Mouse (Mus musculus): ENCODE results near the gene Rftn1. TPM values are rescaled to one million over a fixed set of nuclear protein-coding genes. Genes with fewer than 3 reads are reported as not detected.

The Rftn1 gene
- total and polyA plus RNA-seq, 3 experiments: 41.5 to 50.5 (median 49.4) TPM

DNA sequence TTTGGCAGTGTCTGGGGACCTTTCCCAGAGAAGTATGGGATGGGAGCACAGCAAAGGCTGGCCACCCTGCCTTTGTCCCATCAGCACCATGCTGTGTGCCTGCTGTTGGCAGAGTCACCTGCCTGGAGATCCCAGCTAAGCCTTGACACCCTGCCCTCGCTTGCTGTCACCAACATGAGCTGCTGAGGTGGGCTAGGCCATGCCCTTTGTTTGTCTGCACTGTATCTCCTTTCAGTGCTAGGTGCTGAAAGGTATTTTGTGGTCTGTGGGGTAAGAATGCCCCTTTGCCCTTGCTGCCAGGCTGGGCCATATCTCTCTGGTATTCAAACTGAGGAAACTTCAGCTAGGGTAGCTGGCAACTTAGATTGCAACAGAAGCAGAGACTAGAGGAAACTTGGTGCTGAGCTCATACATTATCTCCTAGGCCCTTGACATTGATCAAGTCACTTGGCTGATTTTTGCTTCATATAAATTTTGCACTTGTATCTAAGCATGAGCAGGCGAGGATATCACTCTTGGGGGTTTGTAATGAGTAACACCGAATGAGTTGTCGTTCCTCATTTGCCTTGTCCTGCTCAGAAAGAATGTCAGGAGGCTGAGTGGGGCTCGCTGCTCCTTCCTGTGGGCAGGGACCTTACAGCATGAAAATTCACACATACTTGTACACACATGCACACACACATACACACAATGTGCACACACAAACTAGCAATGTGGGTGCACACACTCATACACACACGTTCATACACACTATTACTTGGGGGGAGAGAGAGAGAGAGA lies 207.7 kb downstream of the Rftn1 start:
- intact Hi-C loops (cut with DNase I): no loop called here
- peaks cover 19% of the 10 kb centered on the region for H3K4me1 ChIP-seq (ENCODE audit: control insufficient read depth, insufficient read depth, low read length)
- no peak overlapping the region for H3K9ac ChIP-seq (ENCODE audit: low read depth, low read length)
- no peaks in the 10 kb centered on the region for H3K79me2 ChIP-seq (replicated peaks; ENCODE audit: control insufficient read depth, insufficient read depth, low read length)
- H3K36me3 ChIP-seq (ENCODE audit: control insufficient read depth, insufficient read depth, low read length): peaks cover 2% of the 10 kb centered on the region
- TF ChIP-seq EP300 (IDR thresholded peaks at IDR 0.05; ENCODE audit: insufficient read depth, low read depth, low read length): peak; percentile 76
- TF ChIP-seq POLR2A (IDR thresholded peaks at IDR 0.05; ENCODE audit: insufficient read depth, low read depth, low read length): no peak
- peak in 1 of 2 experiments; percentile 46 for DNase-seq
- 61% methylated on average over 6 of the region's 6 CpGs for WGBS
- no peak overlapping the region for H3K4me3 ChIP-seq
- H3K27ac ChIP-seq: peak overlapping the region; percentile 33; the same call in 1 of the 2 replicates
- H3K27me3 ChIP-seq (ENCODE audit: control insufficient read depth, insufficient read depth, low read length): no peaks in the 10 kb centered on the region

DNA sequence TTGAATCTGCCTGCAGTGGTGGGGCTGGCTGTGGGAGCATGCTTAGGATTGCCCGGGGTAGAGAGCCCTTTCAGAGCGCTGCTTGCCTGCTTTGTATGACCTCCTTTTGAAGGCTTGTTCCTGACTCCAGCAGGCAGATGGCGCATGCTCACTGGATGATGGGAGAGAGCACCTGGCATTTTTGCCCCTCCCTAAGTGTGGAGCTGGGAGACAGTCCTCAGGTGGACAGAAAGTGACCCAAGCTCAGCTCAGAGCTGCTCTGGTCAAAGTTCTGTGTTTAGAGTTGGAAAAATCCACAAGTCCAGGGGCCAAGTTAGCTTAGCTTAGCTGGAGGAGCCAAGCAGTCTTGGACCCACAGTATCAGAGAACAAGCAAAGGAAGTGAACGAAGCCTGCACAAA lies 208.9 kb downstream of the Rftn1 start:
- intact Hi-C loops (cut with DNase I): no loop called here
- H3K36me3 ChIP-seq (ENCODE audit: control insufficient read depth, insufficient read depth, low read length): no peaks in the 10 kb centered on the region; the same call in none of the 2 replicates
- DNase-seq: no peak
- peaks cover 14% of the 10 kb centered on the region for H3K4me1 ChIP-seq (ENCODE audit: control insufficient read depth, insufficient read depth, low read length)
- 88% methylated on average over 4 of the region's 4 CpGs for WGBS
- no peak overlapping the region for H3K27ac ChIP-seq
- TF ChIP-seq EP300 (IDR thresholded peaks at IDR 0.05; ENCODE audit: insufficient read depth, low read depth, low read length): no peak
- TF ChIP-seq POLR2A (IDR thresholded peaks at IDR 0.05; ENCODE audit: insufficient read depth, low read depth, low read length): no peak
- TF ChIP-seq CTCF (IDR thresholded peaks at IDR 0.05): peak; percentile 19
- no peaks in the 10 kb centered on the region for H3K27me3 ChIP-seq (ENCODE audit: control insufficient read depth, insufficient read depth, low read length)
- no peak overlapping the region for H3K4me3 ChIP-seq
- no peaks in the 10 kb centered on the region for H3K79me2 ChIP-seq (replicated peaks; ENCODE audit: control insufficient read depth, insufficient read depth, low read length)
- no peak overlapping the region for H3K9ac ChIP-seq (ENCODE audit: low read depth, low read length)

DNA sequence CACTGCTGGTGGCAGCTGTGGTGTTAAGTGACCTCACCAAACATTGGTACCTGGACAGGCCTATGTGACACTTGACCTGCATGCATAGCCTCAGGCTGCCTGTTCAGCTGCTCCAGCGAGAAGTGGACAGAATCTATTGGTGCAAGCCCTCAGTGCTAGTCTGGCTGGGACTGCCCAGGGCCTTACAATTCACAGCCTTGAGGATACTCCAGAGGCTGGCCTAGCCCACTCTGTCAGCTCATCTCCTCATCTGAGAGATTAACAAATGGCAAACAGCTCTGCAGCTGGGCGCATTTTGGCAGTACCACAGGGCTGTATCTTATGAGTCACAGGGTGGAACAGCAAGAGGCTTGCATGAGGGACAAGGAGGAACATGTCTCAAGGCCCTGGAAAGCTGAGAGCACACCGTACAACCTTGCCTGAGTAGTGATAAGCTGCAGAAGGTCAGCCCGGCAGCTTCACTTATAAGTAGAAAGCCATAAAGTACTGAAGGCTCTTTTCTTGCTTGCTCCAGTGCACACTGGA lies 210.7 kb downstream of the Rftn1 start:
- H3K27me3 ChIP-seq (ENCODE audit: control insufficient read depth, insufficient read depth, low read length): no peaks in the 10 kb centered on the region
- no peaks in the 10 kb centered on the region; the same call in none of the 2 replicates for H3K36me3 ChIP-seq (ENCODE audit: control insufficient read depth, insufficient read depth, low read length)
- H3K4me1 ChIP-seq (ENCODE audit: control insufficient read depth, insufficient read depth, low read length): peaks cover 12% of the 10 kb centered on the region
- DNase-seq: no peak
- no peak overlapping the region for H3K27ac ChIP-seq
- 94% methylated on average over 4 of the region's 4 CpGs for WGBS
- TF ChIP-seq POLR2A (IDR thresholded peaks at IDR 0.05; ENCODE audit: insufficient read depth, low read depth, low read length) (no peak), CTCF (IDR thresholded peaks at IDR 0.05) (no peak), EP300 (IDR thresholded peaks at IDR 0.05; ENCODE audit: insufficient read depth, low read depth, low read length) (no peak)
- no peaks in the 10 kb centered on the region for H3K79me2 ChIP-seq (replicated peaks; ENCODE audit: control insufficient read depth, insufficient read depth, low read length)
- intact Hi-C loops (cut with DNase I): no loop called here
- no peak overlapping the region for H3K9ac ChIP-seq (ENCODE audit: low read depth, low read length)
- H3K4me3 ChIP-seq: no peak overlapping the region

DNA sequence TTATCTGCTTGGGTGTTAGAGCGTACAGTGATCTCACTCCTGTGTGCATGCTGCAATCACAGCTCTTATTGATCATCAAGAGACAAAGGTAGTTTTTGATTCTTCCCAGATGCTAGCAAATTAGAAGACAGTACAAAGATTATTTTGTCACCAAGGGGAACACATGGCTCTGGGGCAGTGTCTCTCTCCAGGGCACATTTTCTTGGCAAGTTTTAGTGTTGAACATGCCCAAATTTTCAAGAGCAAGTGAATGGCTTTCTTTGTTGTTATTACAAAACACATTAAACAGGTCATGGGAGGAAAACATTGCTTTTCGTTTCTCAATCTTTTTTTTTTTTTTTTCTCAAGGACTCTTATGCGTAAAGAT lies 213.1 kb downstream of the Rftn1 start:
- WGBS: 68% methylated on average over 3 of the region's 3 CpGs
- Histone ChIP-seq H3K79me2 (replicated peaks; ENCODE audit: control insufficient read depth, insufficient read depth, low read length) (no peaks in the 10 kb centered on the region), H3K27me3 (ENCODE audit: control insufficient read depth, insufficient read depth, low read length) (no peaks in the 10 kb centered on the region), H3K36me3 (ENCODE audit: control insufficient read depth, insufficient read depth, low read length) (no peaks in the 10 kb centered on the region; the same call in 1 of the 2 replicates), H3K27ac (peak overlapping the region; percentile 1; the same call in 1 of the 2 replicates), H3K4me3 (no peak overlapping the region), H3K9ac (ENCODE audit: low read depth, low read length) (no peak overlapping the region), H3K4me1 (ENCODE audit: control insufficient read depth, insufficient read depth, low read length) (no peaks in the 10 kb centered on the region; the same call in none of the 2 replicates)
- no peak for DNase-seq
- TF ChIP-seq EP300 (IDR thresholded peaks at IDR 0.05; ENCODE audit: insufficient read depth, low read depth, low read length) (no peak), POLR2A (IDR thresholded peaks at IDR 0.05; ENCODE audit: insufficient read depth, low read depth, low read length) (no peak)
- intact Hi-C loops (cut with DNase I): no loop called here

DNA sequence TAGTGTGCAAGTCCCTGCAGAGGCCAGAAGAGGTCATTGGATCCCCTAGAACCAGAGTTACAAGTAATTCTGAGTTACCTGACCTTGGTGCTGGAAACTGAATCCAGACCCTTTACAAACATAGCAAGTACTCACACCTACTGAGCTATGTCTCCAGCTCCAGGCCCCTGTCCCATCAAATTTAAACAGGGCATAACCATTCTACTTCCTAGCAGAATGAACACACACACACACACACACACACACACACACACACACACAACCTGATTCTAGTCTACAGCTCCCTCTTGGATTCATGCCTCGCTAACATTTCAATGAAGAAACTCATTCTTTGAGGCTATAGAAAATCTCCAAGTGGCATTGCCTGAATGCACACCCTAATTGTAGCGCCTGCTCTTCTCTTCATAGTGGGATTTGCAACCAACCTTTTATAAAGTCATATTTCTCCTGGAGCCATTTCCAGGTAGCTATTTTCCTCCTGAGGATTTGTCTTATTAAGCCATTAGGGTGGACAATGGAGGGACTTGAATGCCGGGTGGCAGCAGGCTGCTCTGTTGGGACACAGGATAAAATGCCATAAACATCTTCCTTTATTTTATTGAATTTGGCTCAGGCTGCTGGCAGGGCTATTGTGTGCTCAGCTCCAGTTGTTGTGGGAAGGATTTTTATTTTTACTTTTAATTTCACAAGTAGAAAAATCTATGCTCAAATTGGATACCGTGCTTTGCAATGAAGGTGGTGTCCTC lies 213.6 kb downstream of the Rftn1 start:
- intact Hi-C loops (cut with DNase I): no loop called here
- TF ChIP-seq POLR2A (IDR thresholded peaks at IDR 0.05; ENCODE audit: insufficient read depth, low read depth, low read length): no peak
- no peak for TF ChIP-seq EP300 (IDR thresholded peaks at IDR 0.05; ENCODE audit: insufficient read depth, low read depth, low read length)
- peak; percentile 23 for TF ChIP-seq CTCF (IDR thresholded peaks at IDR 0.05)
- Histone ChIP-seq H3K27ac (peak overlapping the region; percentile 1; the same call in 1 of the 2 replicates), H3K4me1 (ENCODE audit: control insufficient read depth, insufficient read depth, low read length) (no peaks in the 10 kb centered on the region; the same call in 1 of the 2 replicates), H3K36me3 (ENCODE audit: control insufficient read depth, insufficient read depth, low read length) (no peaks in the 10 kb centered on the region), H3K27me3 (ENCODE audit: control insufficient read depth, insufficient read depth, low read length) (no peaks in the 10 kb centered on the region), H3K9ac (ENCODE audit: low read depth, low read length) (no peak overlapping the region), H3K4me3 (no peak overlapping the region), H3K79me2 (replicated peaks; ENCODE audit: control insufficient read depth, insufficient read depth, low read length) (no peaks in the 10 kb centered on the region)
- 62% methylated on average over 4 of the region's 4 CpGs for WGBS
- DNase-seq: no peak
